Mouse (Mus musculus): ENCODE measurements around the gene Mcm10. TPM values are rescaled to one million over a fixed set of nuclear protein-coding genes. Genes with fewer than 3 reads are reported as not detected.

Mcm10 gene
- total and polyA plus RNA-seq, 3 experiments, result 102 to 214 (median 107) TPM

- Histone ChIP-seq H3K36me3 (ENCODE audit: control insufficient read depth in 1 of 2, insufficient read depth in 2 of 2, low read length in 2 of 2) (no peaks in the 10 kb centered on the region), H3K4me1 (ENCODE audit: control insufficient read depth in 1 of 2, insufficient read depth in 2 of 2, low read length in 2 of 2) (no peaks in the 10 kb centered on the region), H3K27ac (ENCODE audit: control insufficient read depth, low read depth, low read length) (no peak overlapping the region), H3K79me2 (ENCODE audit: control insufficient read depth, insufficient read depth, low read length, poor library complexity) (no peaks in the 10 kb centered on the region), H3K27me3 (ENCODE audit: control insufficient read depth in 1 of 2, insufficient read depth in 2 of 2, low read length in 2 of 2) (peaks cover 1 to 9% of the 10 kb centered on the region in 2 experiments), H3K4me3 (ENCODE audit: control insufficient read depth in 1 of 2, insufficient read depth in 1 of 2, low read depth in 2 of 2, low read length in 2 of 2) (no peak overlapping the region), H3K9ac (ENCODE audit: control insufficient read depth, low read depth, low read length, poor library complexity, severe bottlenecking) (no peak overlapping the region), H3K9me3 (replicated peaks; ENCODE audit: insufficient read depth, low read length) (no peaks in the 10 kb centered on the region)
- TF ChIP-seq RCOR1 (IDR thresholded peaks at IDR 0.05; ENCODE audit: low read depth, low read length) (no peak), ZNF384 (IDR thresholded peaks at IDR 0.05; ENCODE audit: low read depth, low read length) (no peak), NELFE (IDR thresholded peaks at IDR 0.05; ENCODE audit: low read depth, low read length) (no peak)
- no peak for DNase-seq (ENCODE audit: low read depth, low spot score)
Measured at GRCm38 (mm10) chr2:4967806-4968205, 44.8 kb downstream of the Mcm10 start.

- Histone ChIP-seq H3K9me3 (replicated peaks; ENCODE audit: insufficient read depth, low read length) (no peaks in the 10 kb centered on the region), H3K4me3 (ENCODE audit: control insufficient read depth in 1 of 2, insufficient read depth in 1 of 2, low read depth in 2 of 2, low read length in 2 of 2) (no peak overlapping the region), H3K79me2 (ENCODE audit: control insufficient read depth, insufficient read depth, low read length, poor library complexity) (no peaks in the 10 kb centered on the region), H3K4me1 (ENCODE audit: control insufficient read depth in 1 of 2, insufficient read depth in 2 of 2, low read length in 2 of 2) (no peaks in the 10 kb centered on the region), H3K27ac (ENCODE audit: control insufficient read depth, low read depth, low read length) (no peak overlapping the region), H3K27me3 (ENCODE audit: control insufficient read depth in 1 of 2, insufficient read depth in 2 of 2, low read length in 2 of 2) (no peaks in the 10 kb centered on the region; a peak in 1 of 4 replicates), H3K36me3 (ENCODE audit: control insufficient read depth in 1 of 2, insufficient read depth in 2 of 2, low read length in 2 of 2) (no peaks in the 10 kb centered on the region), H3K9ac (ENCODE audit: control insufficient read depth, low read depth, low read length, poor library complexity, severe bottlenecking) (no peak overlapping the region)
- DNase-seq (ENCODE audit: low read depth, low spot score), result no peak
- TF ChIP-seq EP300 (IDR thresholded peaks at IDR 0.05; ENCODE audit: low read depth in 1 of 2, low read length in 2 of 2) (no peak), ETS1 (IDR thresholded peaks at IDR 0.05; ENCODE audit: low read depth, low read length) (no peak), TAL1 (IDR thresholded peaks at IDR 0.05; ENCODE audit: low read length) (no peak), MXI1 (IDR thresholded peaks at IDR 0.05; ENCODE audit: low read depth, low read length) (no peak), ZC3H11A (IDR thresholded peaks at IDR 0.05; ENCODE audit: low read depth, low read length) (no peak), RCOR1 (IDR thresholded peaks at IDR 0.05; ENCODE audit: low read depth, low read length) (no peak), ZMIZ1 (IDR thresholded peaks at IDR 0.05; ENCODE audit: low read depth, low read length) (no peak)
Measured at GRCm38 (mm10) chr2:4958039-4958438, 54.6 kb downstream of the Mcm10 start.

- Histone ChIP-seq H3K27ac (ENCODE audit: control insufficient read depth, low read depth, low read length) (no peak overlapping the region), H3K4me3 (ENCODE audit: control insufficient read depth in 1 of 2, insufficient read depth in 1 of 2, low read depth in 2 of 2, low read length in 2 of 2) (no peak overlapping the region)
- TF ChIP-seq RAD21 (IDR thresholded peaks at IDR 0.05; ENCODE audit: low read depth, low read length), result no peak
- TF ChIP-seq SIN3A (IDR thresholded peaks at IDR 0.05; ENCODE audit: low read length), result no peak
- TF ChIP-seq CTCF (IDR thresholded peaks at IDR 0.05 in 2 of 3, conservative IDR thresholded peaks at IDR 0.05 in 1 of 3; ENCODE audit: control insufficient read depth in 1 of 3, insufficient read depth in 1 of 3, low read depth in 2 of 3, low read length in 3 of 3, poor library complexity in 1 of 3, severe bottlenecking in 1 of 3), result no peak
- no peak for TF ChIP-seq MAZ (IDR thresholded peaks at IDR 0.05; ENCODE audit: low read depth, low read length)
- no peak for TF ChIP-seq JUND (IDR thresholded peaks at IDR 0.05; ENCODE audit: low read depth, low read length)
Measured at GRCm38 (mm10) chr2:4954216-4954760, 58.3 kb downstream of the Mcm10 start.

More at GRCm38 (mm10) chr2:4954216-4954760, 58.3 kb downstream of the Mcm10 start:
- H3K9ac ChIP-seq (ENCODE audit: control insufficient read depth, low read depth, low read length, poor library complexity, severe bottlenecking), result no peak overlapping the region
- no peaks in the 10 kb centered on the region for H3K4me1 ChIP-seq (ENCODE audit: control insufficient read depth in 1 of 2, insufficient read depth in 2 of 2, low read length in 2 of 2)
- no peaks in the 10 kb centered on the region; a peak in 1 of 4 replicates for H3K27me3 ChIP-seq (ENCODE audit: control insufficient read depth in 1 of 2, insufficient read depth in 2 of 2, low read length in 2 of 2)
- no peaks in the 10 kb centered on the region for H3K9me3 ChIP-seq (replicated peaks; ENCODE audit: insufficient read depth, low read length)
- DNase-seq (ENCODE audit: low read depth, low spot score), result no peak
- no peaks in the 10 kb centered on the region for H3K36me3 ChIP-seq (ENCODE audit: control insufficient read depth in 1 of 2, insufficient read depth in 2 of 2, low read length in 2 of 2)
- H3K79me2 ChIP-seq (ENCODE audit: control insufficient read depth, insufficient read depth, low read length, poor library complexity), result no peaks in the 10 kb centered on the region

All from MEL (cell line).